Mouse (Mus musculus) frontal cortex, adult 2 months (tissue): ENCODE measurements at regions not wholly inside any gene's neighbourhood (a gene's known extent, or its start where the extent isn't known, plus 50 kb on each side); places are given as distances from the start of the nearest gene placed in this dataset.
A peak's percentile ranks its signal among the peaks of the same experiment; 100 is the strongest.
"Not testable (repeated sequence)": the region's sequence is repeated elsewhere in the genome, so short reads cannot be mapped to it uniquely, and the experiment has no call there.

Experiments
- DNase-seq, 2 experiments: peaks; one replicate each; pipeline ENCODE4 v3.0.0; 2022; ENCODE audit warnings: low spot score in 1 of 2; ENCODE audit errors: extremely low spot score in 1 of 2

GRCm38 (mm10) chr9:86081873-86082272 is 239.7 kb downstream of the Tpbg start:
- no peak for DNase-seq

- DNase-seq, result no peak
Observed at GRCm38 (mm10) chr9:86092998-86093397, 250.8 kb downstream of the Tpbg start.

- no peak for DNase-seq
Observed at GRCm38 (mm10) chr9:86095460-86095859, 253.3 kb downstream of the Tpbg start.

- no peak for DNase-seq
Observed at GRCm38 (mm10) chr9:86096246-86096645, 254.1 kb downstream of the Tpbg start.

- DNase-seq, result no peak
Observed at GRCm38 (mm10) chr9:86099325-86099724, 257.1 kb downstream of the Tpbg start.

DNA sequence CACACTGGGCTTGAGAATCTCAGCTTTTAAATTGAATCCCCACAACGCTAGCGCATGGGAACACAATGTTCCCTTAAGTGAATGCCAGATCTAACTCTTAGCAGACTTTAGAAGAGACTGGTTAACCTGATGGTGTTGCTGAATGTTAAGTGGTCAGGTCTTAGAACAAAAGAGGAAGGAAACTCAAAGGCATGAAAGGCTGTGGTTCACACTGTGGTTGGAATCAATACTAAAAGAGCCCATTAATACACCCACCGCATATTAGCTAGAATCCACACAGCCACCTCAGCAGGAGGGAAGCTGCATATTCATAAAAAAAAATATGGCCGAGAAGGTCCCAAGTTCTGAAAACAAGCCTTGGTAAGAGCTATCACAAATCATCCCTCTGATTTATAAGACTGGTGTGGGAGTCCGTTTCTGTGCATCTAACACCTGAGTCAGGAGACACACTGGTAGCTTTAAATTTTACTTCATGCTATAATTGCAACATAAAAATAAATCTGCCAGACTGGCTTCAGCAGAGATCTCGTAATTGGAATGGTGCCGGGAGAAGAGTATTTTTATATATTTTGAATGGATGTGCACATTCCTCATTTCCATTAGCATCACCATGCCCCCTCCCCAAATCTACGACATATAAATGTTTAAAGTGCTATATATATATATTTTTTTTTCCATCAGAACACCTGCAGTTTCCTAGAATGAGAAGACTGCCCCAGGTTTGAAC is 259.3 kb downstream of the Tpbg start:
- peak in 1 of 2 experiments; percentile 9 for DNase-seq

- no peak for DNase-seq
Observed at GRCm38 (mm10) chr9:86103607-86104006, 261.4 kb downstream of the Tpbg start.

- DNase-seq, result no peak
Observed at GRCm38 (mm10) chr9:86104664-86105063, 262.5 kb downstream of the Tpbg start.

GRCm38 (mm10) chr9:86105851-86106250 is 263.7 kb downstream of the Tpbg start:
- DNase-seq, result no peak

DNA sequence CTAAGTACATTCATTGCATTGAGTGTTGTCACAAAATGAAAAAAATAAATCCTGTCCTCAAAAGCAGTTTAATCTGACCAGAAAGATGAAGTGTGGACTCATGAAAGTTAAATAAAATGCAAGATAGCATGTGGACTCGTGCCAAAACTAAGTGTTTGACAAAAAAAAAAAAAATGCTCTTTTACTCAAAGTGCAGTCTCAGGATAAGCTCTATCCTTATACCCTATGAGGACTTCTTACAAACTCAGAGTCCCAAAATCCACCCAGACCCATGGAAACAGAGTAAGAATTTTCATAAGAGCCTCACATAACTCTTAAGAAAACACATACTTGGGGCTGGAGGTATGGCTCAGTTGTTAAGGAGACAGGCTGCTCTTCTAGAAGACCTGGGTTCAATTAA is 267.7 kb downstream of the Tpbg start:
- no peak for DNase-seq

DNA sequence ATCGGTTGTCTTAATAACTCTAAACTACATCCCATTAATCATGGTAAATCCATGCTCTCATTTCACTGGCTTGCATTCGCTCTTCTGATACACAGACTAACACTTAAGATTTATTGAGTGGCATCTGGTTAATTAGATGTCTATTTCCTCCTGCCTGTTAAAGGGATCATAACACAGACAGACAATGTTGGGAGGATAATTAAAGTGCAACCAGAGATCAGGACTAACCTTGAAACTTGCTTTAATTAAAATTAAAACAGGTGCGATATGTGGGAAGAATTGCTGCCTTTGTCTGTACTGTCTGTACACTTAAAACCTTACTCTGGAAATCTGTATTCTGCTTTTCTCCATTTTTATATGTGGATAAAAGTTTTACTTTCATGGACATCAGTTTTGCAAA is 277.2 kb downstream of the Tpbg start:
- no peak for DNase-seq

DNA sequence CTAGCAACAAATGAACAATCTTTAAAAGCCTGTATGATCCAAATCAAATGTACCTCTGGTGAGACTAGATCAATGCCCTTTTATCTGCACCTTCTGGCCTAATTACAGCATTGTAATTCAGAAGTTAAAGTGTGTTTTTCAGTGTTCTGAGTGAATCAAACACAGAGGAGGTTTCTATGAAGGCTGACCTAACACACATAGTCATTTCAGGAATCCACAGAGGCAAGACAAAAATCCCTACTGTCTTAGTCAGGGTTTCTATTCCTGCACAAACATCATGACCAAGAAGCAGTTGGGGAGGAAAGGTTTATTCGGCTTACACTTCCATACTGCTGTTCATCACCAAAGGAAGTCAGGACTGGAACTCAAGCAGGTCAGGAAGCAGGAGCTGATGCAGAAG is 293.4 kb downstream of the Tpbg start:
- DNase-seq, result not testable (repeated sequence)

DNA sequence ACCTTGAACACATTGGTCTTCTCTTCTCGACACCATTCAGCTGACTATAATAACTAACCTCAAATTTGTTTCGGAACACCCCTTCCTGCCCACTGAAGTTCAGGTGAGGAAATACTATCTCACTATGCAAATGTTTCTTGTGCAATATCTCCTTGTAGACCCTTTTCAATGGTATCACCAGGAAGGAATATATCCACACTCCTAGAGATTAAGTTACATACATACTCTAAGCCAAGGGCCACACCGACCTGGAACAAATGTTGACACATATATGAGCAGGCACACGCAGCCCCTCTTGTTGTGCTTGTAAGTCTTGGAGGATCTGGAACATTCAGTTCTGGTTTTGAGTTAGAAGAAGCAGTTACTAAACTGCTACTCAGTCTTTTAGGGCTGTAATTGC is 303.7 kb downstream of the Tpbg start:
- no peak for DNase-seq

DNA sequence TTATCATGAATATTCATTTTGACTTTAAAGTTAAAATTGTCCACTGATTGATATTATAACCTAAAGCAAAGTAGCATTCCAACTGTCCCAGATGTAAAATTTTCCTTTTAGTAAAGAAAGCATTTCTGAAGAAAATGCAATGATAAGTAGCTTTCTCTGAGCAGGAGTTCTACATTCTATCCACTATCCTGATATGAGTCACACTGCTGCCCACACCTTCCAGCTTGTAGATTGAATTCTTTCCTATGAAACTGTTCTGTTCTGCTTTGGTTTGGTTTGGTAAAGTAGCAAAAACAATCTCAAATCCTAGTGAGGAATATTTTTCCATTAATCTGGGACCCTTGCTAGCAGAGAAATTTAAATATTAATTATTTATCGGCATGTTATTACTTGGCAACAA is 304.4 kb downstream of the Ube2cbp start:
- DNase-seq, result peak in 1 of 2 experiments; percentile 40

DNA sequence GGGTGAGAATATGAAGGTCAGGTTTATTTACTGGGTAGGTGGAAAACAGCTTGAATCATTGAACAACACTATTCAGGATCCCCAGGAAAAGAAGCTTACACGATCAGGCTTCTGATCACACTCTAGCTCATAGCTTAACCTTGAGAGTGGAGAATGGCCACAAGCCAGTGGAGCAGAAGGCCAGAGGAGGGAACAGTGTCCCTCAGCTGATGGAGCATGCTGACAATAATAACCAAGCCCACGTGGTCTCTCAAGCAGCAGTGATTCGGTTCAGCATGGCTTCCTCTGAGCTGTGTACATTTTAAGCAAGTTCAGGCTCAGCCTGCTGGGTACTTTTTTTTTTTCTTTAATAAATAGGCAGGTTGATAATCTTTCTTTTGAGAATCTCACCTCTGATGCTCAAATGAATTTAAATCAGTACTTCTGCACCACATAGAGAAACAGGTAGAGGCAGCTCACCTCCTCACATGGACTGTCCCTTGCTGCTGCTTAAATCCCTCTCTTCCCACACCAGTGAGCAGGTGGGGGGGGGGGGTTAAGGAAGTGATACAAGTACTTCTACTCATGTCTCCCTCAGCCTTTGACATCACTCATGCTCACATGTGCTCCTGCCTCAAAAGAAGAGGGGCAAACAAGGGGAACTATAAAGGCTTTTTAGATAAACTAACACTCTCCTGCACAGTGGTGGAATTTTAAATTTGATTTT is 298.2 kb downstream of the Ube2cbp start:
- DNase-seq, result no peak

DNA sequence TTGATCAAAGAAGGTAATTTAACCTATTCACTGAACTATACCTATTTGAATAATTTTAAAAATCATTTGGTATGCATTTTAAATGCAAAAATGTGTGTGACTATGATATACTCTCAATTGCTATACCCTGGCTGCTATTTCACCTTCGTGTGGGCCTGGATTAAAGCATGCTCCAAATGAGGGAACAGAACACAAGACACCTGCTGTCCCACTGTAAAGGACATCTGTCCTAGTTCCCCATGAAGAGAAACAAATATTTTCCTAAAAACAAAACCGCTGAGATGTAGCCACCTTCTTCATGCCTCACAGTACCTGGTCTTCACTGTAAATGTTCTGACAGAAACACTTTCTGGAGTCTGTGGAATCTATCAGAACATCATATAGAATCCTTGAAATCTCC is 294.0 kb downstream of the Ube2cbp start:
- DNase-seq, result no peak

DNA sequence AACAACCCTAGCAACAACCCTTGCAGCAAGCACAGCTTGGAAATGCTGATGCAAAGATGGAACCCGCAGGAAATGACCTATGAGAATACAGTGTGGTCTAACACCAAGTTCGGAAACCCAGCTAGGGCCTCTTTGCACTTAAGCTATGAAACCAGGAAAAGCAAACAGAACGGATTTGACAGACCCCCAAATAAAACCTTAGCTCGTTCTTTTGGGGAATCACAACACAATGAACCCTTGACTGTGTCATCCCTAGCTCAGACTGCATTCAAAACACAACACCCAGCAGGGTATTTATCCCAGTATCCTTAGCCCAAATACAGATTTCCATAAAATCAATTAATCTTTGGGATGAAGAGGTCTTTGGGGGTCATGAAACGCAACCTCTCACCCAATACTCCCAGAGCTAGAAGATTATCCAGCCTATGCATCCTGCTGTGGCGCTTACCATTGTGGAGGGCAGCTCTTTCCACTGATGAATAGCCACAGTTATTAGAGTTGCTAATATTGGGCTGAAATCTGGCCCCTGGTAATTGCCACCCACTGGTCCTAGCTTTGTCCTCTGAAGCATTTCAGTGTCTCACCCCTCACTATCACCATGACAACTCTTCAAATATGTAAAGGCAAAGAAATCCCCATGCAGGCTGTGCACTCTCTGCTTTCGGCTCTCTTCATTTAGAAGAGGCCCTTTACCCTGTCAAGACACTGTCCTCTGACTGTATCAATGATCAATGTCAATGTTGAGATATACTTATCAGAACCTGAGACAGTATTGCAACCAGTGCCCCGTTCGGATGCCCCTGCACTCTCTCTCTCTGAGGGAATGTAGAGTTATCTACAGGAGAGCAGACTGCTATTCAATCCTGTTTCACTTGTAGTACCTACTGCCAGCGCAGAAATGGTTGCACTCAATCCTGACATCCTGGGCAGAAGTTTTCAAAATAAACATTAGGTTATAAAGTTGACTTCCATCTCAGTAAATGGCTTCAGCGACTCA is 277.7 kb downstream of the Ube2cbp start:
- DNase-seq, result no peak

DNA sequence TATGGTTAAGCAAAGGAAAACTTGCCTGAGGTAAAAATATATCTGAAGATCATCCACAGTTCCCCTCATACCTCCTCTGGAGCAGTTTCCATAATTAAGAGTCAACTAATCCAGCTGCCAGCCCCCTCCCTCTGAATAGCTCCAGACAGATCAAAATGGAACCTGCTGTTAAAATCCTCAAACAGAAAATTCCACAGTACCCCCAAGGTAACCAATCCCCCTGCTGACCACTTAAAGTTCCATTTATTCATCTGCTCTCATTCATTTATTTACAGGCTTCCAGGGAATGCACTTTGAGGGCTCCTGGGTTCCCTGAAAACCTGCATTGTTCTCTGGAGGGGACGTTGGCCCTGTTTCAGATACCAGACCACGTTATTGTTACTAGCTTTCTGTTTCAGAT is 275.9 kb downstream of the Ube2cbp start:
- DNase-seq, result no peak

- peak; percentile 27 to 50 for DNase-seq
Observed at GRCm38 (mm10) chr9:86205041-86205440, 259.7 kb downstream of the Ube2cbp start.

DNA sequence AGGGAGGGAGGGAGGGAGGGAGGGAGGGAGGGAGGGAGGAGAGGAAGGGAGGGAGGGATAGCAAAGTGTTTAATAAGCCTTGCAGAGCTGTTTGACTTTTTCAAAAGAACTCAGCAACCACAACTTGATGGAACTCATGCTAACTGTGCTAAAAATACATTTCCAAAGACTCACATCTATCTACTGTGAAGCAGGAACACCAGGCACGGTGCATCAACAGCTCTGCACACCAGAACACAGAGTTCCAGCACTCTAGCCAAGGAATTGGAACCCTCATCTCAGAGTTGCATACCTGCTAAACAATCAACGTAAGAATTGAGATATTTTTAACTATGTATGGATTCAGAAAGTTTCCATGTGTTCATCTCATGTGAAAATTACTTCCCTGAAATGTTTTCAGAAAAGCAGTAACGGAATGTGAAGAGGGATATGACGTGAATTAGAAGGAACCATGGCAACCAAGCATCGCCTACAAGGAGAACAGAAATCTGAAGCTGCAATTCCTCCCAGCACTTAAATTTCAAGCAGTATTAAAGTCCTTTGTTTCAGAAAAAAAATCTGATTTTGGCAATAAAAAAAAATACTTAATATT is 256.3 kb downstream of the Ube2cbp start:
- DNase-seq, result peak; percentile 33 to 69

DNA sequence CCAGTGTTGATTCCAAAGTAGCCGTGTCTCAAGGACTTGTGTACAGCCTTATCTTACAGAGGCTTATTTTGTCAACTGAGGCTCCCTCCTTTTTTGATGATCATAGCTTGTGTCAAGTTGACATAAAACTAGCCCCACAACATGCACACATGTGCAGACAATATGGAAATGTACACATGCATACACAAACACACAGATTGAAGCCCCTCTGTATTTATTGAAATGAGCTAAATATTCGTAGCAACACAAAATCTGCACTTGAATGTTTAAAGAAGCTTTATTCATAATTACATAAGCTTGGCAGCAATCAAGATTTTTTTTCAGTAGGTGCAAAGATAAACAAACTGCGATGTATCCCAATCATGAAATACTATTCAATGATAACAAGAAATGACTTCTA is 253.5 kb downstream of the Ube2cbp start:
- no peak for DNase-seq
